Mouse (Mus musculus) forebrain, embryonic 14.5 days (tissue): Measurements from ENCODE around the gene Gm20388. TPM values are rescaled to one million over a fixed set of nuclear protein-coding genes. Genes with fewer than 3 reads are reported as not detected.

Experiments
- ATAC-seq: fragments of 200-750 bp; cut with Nextera tagmentation; 2 replicates; pipeline ENCODE4 v1.8.0; 2017; ENCODE audit warnings: mild to moderate bottlenecking, moderate library complexity
- DNase-seq: peaks from one replicate; pipeline ENCODE4 v3.0.0-alpha.2; 2015; ENCODE audit warnings: low spot score
- H3K27ac ChIP-seq: fragments of 300-500 bp; sonication (generic); 2 replicates; pipeline ENCODE4 v1.5.1; 2014; ENCODE audit warnings: low read depth, mild to moderate bottlenecking, control low read depth, low read length, moderate library complexity
- H3K27me3 ChIP-seq: fragments of 300-500 bp; sonication (generic); replicated peaks from 2 replicates; pipeline ENCODE4 v1.6.1; 2014; ENCODE audit warnings: low read length, control low read depth, mixed read lengths; ENCODE audit not compliant: control insufficient read depth, insufficient read depth
- H3K36me3 ChIP-seq: fragments of 300-500 bp; sonication (generic); 2 replicates; pipeline ENCODE4 v1.6.1; 2014; ENCODE audit warnings: low read length, control low read depth; ENCODE audit not compliant: control insufficient read depth, insufficient read depth
- H3K4me1 ChIP-seq: fragments of 300-500 bp; sonication (generic); 2 replicates; pipeline ENCODE4 v1.6.1; 2014; ENCODE audit warnings: antibody characterized with exemption, low read length, control low read depth; ENCODE audit not compliant: control insufficient read depth, insufficient read depth
- H3K4me2 ChIP-seq: fragments of 300-500 bp; sonication (generic); 2 replicates; pipeline ENCODE4 v1.6.1; 2014; ENCODE audit warnings: mild to moderate bottlenecking, control low read depth, low read length
- H3K4me3 ChIP-seq: fragments of 300-500 bp; sonication (generic); 2 replicates; pipeline ENCODE4 v1.5.1; 2014; ENCODE audit warnings: low read depth, low read length, control low read depth
- H3K9ac ChIP-seq: fragments of 300-500 bp; sonication (generic); 2 replicates; pipeline ENCODE4 v1.6.1; 2014; ENCODE audit warnings: mild to moderate bottlenecking, low read length, control low read depth, moderate library complexity
- H3K9me3 ChIP-seq: fragments of 300-500 bp; sonication (generic); replicated peaks from 2 replicates; pipeline ENCODE4 v1.6.1; 2016; ENCODE audit warnings: low read length, control low read depth, mixed read lengths; ENCODE audit not compliant: control insufficient read depth
- WGBS: fragments of 180-500 bp; shearing (Covaris S2); extraction: QIAGEN DNeasy Blood & Tissue Kit; methylation state at CpG from one replicate; pipeline ENCODE4 v1.1.7; 2014; 5-methylcytosine and 5-hydroxymethylcytosine counted together
- polyA plus RNA-seq: library from polyadenylated mRNA; unstranded; fragments of >200 nt; fragmentation: Nextera tagmentation; extraction: Ambion mirVana; gene quantifications from 2 replicates; pipeline ENCODE4 v1.2.1, GENCODE M21; 2014

Gm20388 gene
- polyA plus RNA-seq, 1 experiment from 2014 or later = 7.4 TPM

DNA sequence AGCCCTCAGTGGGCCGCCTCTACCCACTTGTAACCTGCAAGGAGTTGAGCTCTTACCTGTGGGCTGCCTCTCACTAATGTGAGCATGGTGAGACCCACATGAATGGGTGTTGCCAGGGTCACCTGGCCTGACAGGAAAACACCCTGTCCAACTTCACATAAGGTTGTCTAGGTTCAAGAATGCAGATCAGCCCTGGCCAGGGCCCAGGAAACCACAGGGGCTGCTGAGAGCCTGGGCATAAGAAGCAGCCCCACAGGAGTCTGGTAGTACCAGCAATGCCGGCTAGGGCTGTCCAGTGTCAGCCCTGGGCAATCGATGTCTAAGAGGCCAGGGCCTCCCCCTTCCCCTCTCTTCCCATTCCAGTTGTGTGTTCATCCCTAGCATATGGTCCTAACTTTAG is 2377.7 kb downstream of the Gm20388 start:
- H3K36me3 ChIP-seq = no peaks in the 10 kb centered on the region
- 92% methylated on average over 3 of the region's 3 CpGs for WGBS
- no peak overlapping the region for H3K4me3 ChIP-seq
- no peak overlapping the region for H3K9ac ChIP-seq
- H3K4me2 ChIP-seq = no peak overlapping the region
- H3K9me3 ChIP-seq = no peaks in the 10 kb centered on the region
- H3K4me1 ChIP-seq = peaks cover 12% of the 10 kb centered on the region
- DNase-seq (no peak), ATAC-seq (no peak)
- H3K27ac ChIP-seq = no peak overlapping the region
- peaks cover 23% of the 10 kb centered on the region for H3K27me3 ChIP-seq

DNA sequence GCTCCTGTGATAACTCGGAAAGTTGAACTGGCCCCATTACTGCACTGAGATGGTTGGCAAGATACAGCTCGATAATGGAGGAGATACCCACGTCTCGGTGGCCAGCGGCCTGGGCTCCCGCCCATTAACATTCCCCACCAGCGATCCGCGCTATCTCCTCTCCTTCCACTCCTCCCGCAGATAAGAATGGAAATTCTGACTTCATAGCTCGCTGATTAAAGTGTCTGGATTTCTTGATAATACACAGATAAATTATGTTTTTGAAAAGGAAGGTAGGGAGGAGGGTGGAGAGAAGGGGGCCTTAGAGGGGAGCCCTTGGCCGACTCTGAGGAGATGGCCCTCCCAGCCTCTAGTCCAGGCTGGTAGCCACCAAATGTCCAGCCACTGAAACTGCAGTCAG is 2380.4 kb downstream of the Gm20388 start:
- ATAC-seq (no peak), DNase-seq (no peak)
- H3K4me3 ChIP-seq = no peak overlapping the region
- 76% methylated on average over 12 of the region's 12 CpGs for WGBS
- H3K4me1 ChIP-seq = no peaks in the 10 kb centered on the region
- H3K27ac ChIP-seq = no peak overlapping the region
- no peaks in the 10 kb centered on the region for H3K36me3 ChIP-seq
- no peak overlapping the region for H3K9ac ChIP-seq
- H3K4me2 ChIP-seq = no peak overlapping the region
- H3K9me3 ChIP-seq = no peaks in the 10 kb centered on the region
- H3K27me3 ChIP-seq = 0 out of 2 replicates have a peak, but pooled peaks cover 2% of the 10 kb centered on the region

DNA sequence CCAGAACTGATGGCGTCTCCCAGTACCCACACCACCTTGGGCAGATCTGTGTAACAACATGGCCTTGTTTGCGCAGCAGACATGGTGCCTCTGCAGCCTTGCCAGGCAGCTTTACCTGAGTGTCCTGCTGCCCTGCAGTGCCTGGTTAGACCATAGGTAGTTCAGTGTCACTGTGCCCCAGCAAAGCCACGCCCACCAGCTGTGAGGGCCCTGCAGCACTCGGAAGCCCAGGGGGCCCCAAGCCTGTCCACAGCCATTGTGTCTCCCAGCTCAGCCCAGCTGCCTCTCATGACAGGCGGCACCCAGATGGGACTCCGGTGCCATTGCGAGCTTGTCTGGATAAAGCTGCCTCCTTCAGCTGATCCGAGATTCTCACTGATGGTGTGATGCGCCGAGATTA is 2380.9 kb downstream of the Gm20388 start:
- Histone ChIP-seq H3K27ac (no peak overlapping the region), H3K4me1 (no peaks in the 10 kb centered on the region)

GRCm38 (mm10) chr8:122293484-122293883 is 2382.8 kb downstream of the Gm20388 start:
- 62% methylated on average over 9 of the region's 10 CpGs for WGBS
- Histone ChIP-seq H3K27ac (no peak overlapping the region), H3K27me3 (no peaks in the 10 kb centered on the region), H3K9me3 (no peaks in the 10 kb centered on the region), H3K4me1 (no peaks in the 10 kb centered on the region), H3K9ac (no peak overlapping the region), H3K4me2 (no peak overlapping the region), H3K4me3 (no peak overlapping the region), H3K36me3 (no peaks in the 10 kb centered on the region)
- ATAC-seq = no peak
- DNase-seq = no peak

More for the DNA sequence above, 2380.9 kb downstream of the Gm20388 start:
- WGBS = 30% methylated on average over 10 of the region's 10 CpGs
- DNase-seq (no peak), ATAC-seq (peak; percentile 45; the same call in 1 of the 2 replicates)
- no peaks in the 10 kb centered on the region for H3K36me3 ChIP-seq
- H3K27me3 ChIP-seq = no peaks in the 10 kb centered on the region
- no peak overlapping the region for H3K9ac ChIP-seq
- no peak overlapping the region for H3K4me3 ChIP-seq
- H3K9me3 ChIP-seq = no peaks in the 10 kb centered on the region
- no peak overlapping the region for H3K4me2 ChIP-seq

- DNase-seq (no peak), ATAC-seq (peak; percentile 38; the same call in 1 of the 2 replicates)
- Histone ChIP-seq H3K27ac (no peak overlapping the region), H3K4me1 (no peaks in the 10 kb centered on the region), H3K36me3 (no peaks in the 10 kb centered on the region), H3K4me2 (no peak overlapping the region), H3K4me3 (no peak overlapping the region), H3K9ac (no peak overlapping the region), H3K27me3 (no peaks in the 10 kb centered on the region), H3K9me3 (no peaks in the 10 kb centered on the region)
- WGBS = under 1% methylated on average over 7 of the region's 7 CpGs
These were observed 2383.6 kb downstream of the Gm20388 start for GRCm38 (mm10) chr8:122294273-122294683.

DNA sequence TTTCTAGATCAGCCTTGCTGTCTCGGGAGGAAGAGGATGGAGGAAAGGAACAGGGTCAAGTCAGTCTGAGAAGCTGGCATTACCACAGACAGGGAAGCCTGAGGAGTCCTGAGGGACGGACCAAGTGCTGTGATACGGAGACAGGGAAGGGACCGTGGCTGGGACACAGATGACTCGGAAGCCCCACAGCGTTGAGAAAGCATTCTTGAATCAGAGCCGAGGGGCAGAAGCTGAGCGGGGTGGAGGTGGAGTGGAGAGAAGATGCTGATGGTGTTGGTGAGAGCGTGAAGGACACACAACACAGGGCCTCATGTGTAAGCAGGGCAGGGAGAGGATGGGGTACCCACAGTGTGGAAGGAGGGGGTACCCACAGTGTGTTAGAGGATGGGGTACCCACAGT is 2384.7 kb downstream of the Gm20388 start:
- Histone ChIP-seq H3K4me3 (no peak overlapping the region), H3K36me3 (no peaks in the 10 kb centered on the region), H3K9me3 (no peaks in the 10 kb centered on the region), H3K27ac (no peak overlapping the region), H3K4me2 (no peak overlapping the region), H3K27me3 (no peaks in the 10 kb centered on the region), H3K9ac (no peak overlapping the region), H3K4me1 (no peaks in the 10 kb centered on the region)
- DNase-seq (no peak), ATAC-seq (no peak)
- WGBS = 74% methylated on average over 9 of the region's 9 CpGs

- DNase-seq = peak; percentile 61
These were observed 2385.7 kb downstream of the Gm20388 start for GRCm38 (mm10) chr8:122296173-122297001.

DNA sequence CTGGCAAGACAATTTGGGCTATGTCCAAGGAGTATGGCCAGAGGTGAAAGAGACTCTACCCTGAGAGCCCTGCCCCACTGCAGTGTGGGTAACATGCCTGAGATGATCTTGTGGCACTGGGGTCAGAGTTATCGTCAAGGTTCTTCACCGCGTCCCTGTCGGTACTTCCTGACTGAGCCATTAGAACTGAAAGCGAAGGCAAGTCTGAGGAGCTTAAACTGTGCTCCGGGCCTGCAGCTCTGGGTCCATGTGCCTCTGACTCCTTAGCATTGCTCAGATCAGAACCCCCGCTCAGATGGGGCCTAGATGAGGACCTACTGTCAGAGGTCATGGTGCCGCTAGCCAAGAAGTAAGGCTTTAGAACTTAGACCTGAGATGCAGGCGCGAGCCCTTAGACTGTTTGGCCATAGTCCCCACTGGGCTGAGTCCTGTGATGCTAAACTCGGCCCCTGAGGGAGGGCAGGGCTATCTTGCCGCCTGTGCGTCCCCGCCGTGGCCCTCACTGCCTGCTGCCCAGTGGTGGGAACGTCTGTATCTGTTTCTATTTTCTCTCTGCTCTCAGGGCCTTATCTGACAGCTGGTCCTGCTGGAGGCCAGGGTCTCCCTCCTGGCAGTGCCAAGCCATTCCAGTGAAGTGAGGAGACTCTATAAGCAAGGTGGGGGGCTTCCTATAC is 2389.1 kb downstream of the Gm20388 start:
- no peaks in the 10 kb centered on the region for H3K9me3 ChIP-seq
- no peaks in the 10 kb centered on the region for H3K27me3 ChIP-seq
- no peak overlapping the region for H3K4me2 ChIP-seq
- DNase-seq = no peak
- no peak overlapping the region for H3K4me3 ChIP-seq
- 70% methylated on average over 16 of the region's 16 CpGs for WGBS
- no peak for ATAC-seq
- no peak overlapping the region for H3K9ac ChIP-seq
- H3K36me3 ChIP-seq = no peaks in the 10 kb centered on the region
- H3K27ac ChIP-seq = no peak overlapping the region
- no peaks in the 10 kb centered on the region for H3K4me1 ChIP-seq

More at GRCm38 (mm10) chr8:122296173-122297001, 2385.7 kb downstream of the Gm20388 start:
- no peak overlapping the region for H3K4me2 ChIP-seq
- H3K36me3 ChIP-seq = no peaks in the 10 kb centered on the region
- peak overlapping the region; percentile 29; the same call in 1 of the 2 replicates for H3K9ac ChIP-seq
- ATAC-seq = peak; percentile 64; the same call in 1 of the 2 replicates
- H3K9me3 ChIP-seq = no peaks in the 10 kb centered on the region
- 49% methylated on average over 24 of the region's 24 CpGs for WGBS
- H3K4me1 ChIP-seq = no peaks in the 10 kb centered on the region
- H3K27ac ChIP-seq = peak overlapping the region; percentile 41; the same call in 1 of the 2 replicates
- H3K27me3 ChIP-seq = no peaks in the 10 kb centered on the region
- H3K4me3 ChIP-seq = no peak overlapping the region

- Histone ChIP-seq H3K27ac (no peak overlapping the region), H3K36me3 (no peaks in the 10 kb centered on the region), H3K4me2 (no peak overlapping the region), H3K9ac (no peak overlapping the region), H3K4me1 (no peaks in the 10 kb centered on the region), H3K4me3 (no peak overlapping the region), H3K9me3 (no peaks in the 10 kb centered on the region), H3K27me3 (no peaks in the 10 kb centered on the region)
- WGBS = 71% methylated on average over 13 of the region's 13 CpGs
- no peak for DNase-seq
- ATAC-seq = no peak
These were observed 2390.4 kb downstream of the Gm20388 start for GRCm38 (mm10) chr8:122301081-122301480.
